Mouse (Mus musculus) liver, embryonic 14.5 days (tissue): Measurements from ENCODE around the gene Ptprj.

Source experiments
- CTCF ChIP-seq: IDR thresholded peaks from 2 replicates; pipeline ENCODE4 v1.5.1; 2016; ENCODE audit warnings: antibody characterized with exemption, low read depth, control low read depth
- EP300 ChIP-seq: IDR thresholded peaks from 2 replicates; pipeline ENCODE4 v1.6.1; 2016; ENCODE audit warnings: antibody characterized with exemption, low read depth

- no peak for TF ChIP-seq CTCF
- no peak for TF ChIP-seq EP300
These were observed 131.3 kb downstream of the Ptprj start for GRCm38 (mm10) chr2:90448967-90449740.
